ENCODE assay signal across 19 mouse cellular contexts in genomic region chr2:56912531-56912930, GRCm38 (mm10).
DNase-seq lines count a peak whose midpoint lies in the region; ATAC-seq and TF ChIP-seq lines count a peak whose summit lies in the region.
"Had no signal": no experiment of that assay in that cellular context is flagged by ENCODE, and none has a peak within 500 bp of the region (broad histone marks: within the 10 kb centered on the region; RNA-seq: fewer than 3 reads in every experiment).

No protein-coding gene starts in this region.

- TF ChIP-seq CTCF in G1E (IDR thresholded peaks at IDR 0.05; ENCODE audit: low read depth, low read length) = no peak

- H3K27me3 ChIP-seq in G1E (ENCODE audit: insufficient read depth, low read length) = no peaks in the 10 kb centered on the region
- H3K27me3 ChIP-seq: CH12.LX had no signal

- ATAC-seq in G1E (ENCODE audit: extremely low read depth, insufficient number of reproducible peaks, low FRiP score, poor library complexity, severe bottlenecking) = peak; percentile 83
- ATAC-seq: activated CD4-positive, CD25-positive, alpha-beta regulatory T cell, adult 4 months; CD4-positive, CD25-positive, alpha-beta regulatory T cell, adult 4 months; Patski had no signal

- H3K4me3 ChIP-seq in G1E (ENCODE audit: low read depth, low read length) = no peak overlapping the region

- H3K9me3 ChIP-seq in G1E (replicated peaks) = no peaks in the 10 kb centered on the region

- peaks cover 15% of the 10 kb centered on the region for H3K4me1 ChIP-seq in G1E (ENCODE audit: insufficient read depth, low read depth, low read length)

- DNase-seq in G1E (ENCODE audit: low spot score) = no peak
- no peak for DNase-seq in c-Kit-positive CD71-positive TER-119-positive erythroid progenitor cells, embryonic 14.5 days (ENCODE audit: low spot score)
- DNase-seq: adrenal gland, adult 2 months; adrenal gland, adult 8-10 months; adrenal gland, postnatal 10 days; adrenal gland, postnatal 14 days; adrenal gland, postnatal 25 days; adrenal gland, postnatal 36 days; B cell, adult 2 months; cerebellum, adult 11 months; cerebellum, adult 11-12 months; cerebellum, adult 18-20 months; cerebellum, adult 2 months; cerebellum, adult 8-10 months; cerebellum, adult 9-10 months had no signal

- H3K36me3 ChIP-seq in G1E (replicated peaks) = no peaks in the 10 kb centered on the region
